Mouse (Mus musculus): ENCODE results near the gene Pfkp. TPM values are rescaled to one million over a fixed set of nuclear protein-coding genes. Genes with fewer than 3 reads are reported as not detected.

Gene Pfkp
- 15.2 and 18.7 TPM in 2 replicates for polyA plus RNA-seq (2016; fragmentation: Nextera tagmentation; extraction: Ambion mirVana)

DNA sequence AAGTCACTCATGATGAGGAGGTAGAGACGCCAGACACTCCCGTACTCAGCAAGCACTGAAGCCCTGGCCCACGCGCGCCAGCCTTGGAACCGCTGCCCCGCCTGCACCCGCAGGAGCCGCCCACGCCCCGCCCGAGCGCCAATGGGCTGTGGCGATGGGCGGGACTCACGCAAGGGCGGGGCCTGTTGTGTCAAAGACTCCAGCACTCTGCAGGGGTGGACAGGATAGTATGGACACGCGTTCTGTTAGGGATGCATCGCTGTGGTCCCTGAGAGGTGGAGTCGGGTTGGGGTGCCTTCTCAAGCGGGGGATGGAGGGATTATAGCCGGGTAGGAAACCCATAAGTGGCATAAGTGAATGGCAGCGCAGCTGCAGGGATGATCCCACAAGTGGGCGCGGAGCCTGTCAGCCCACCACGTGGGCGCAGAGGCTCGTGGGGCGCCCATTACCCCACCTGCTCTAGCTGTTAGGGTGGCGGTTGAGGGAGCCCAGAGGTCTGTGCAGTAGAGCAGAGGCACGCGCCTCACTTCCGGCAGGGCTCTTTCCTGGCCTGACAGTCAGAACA lies at the start of gene Pfkp:
Gene Pfkp (minus strand): TSS at position 109 of the 565 bp plus-strand sequence.
- Histone ChIP-seq H3K4me3 (peak within 1 kb of the TSS; percentile 50), H3K36me3 (no peaks in the 10 kb centered on the region), H3K9me3 (no peaks in the 10 kb centered on the region), H3K27me3 (peaks cover 9% of the 10 kb centered on the region; the same call in 1 of the 2 replicates), H3K27ac (no peak within 1 kb of the TSS), H3K4me2 (replicated peaks) (peak within 1 kb of the TSS; percentile 100), H3K9ac (peak within 1 kb of the TSS; percentile 58), H3K4me1 (peaks cover 8% of the 10 kb centered on the region)
- ATAC-seq (ENCODE audit: insufficient number of reproducible peaks, insufficient read depth, low FRiP score, low TSS enrichment), result peak; percentile 96
- WGBS, result 1% methylated on average over 34 of the region's 34 CpGs

DNA sequence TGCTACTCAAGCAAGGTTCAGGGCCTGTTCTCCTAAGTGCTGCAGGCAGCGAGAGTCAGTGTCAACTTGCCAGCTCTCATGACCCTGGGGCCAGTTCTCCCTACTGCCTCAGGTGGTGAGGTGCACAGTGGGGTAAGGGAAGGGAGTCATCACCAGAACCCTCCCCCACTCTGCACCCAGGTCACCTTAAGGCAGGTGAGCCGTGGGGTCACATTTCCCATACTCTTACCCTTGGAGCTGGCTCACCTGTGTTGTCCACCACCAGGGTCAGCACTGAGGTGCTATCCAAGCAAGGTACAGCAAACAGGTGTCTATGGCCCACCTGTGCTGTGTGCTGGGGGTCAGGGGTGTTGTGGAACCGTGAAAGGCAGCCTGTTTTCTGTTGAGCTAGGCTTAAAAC lies 42.0 kb upstream of the Pfkp start:
- no peaks in the 10 kb centered on the region for H3K9me3 ChIP-seq
- no peaks in the 10 kb centered on the region for H3K4me1 ChIP-seq
- no peaks in the 10 kb centered on the region for H3K27me3 ChIP-seq
- no peak for ATAC-seq (ENCODE audit: insufficient number of reproducible peaks, insufficient read depth, low FRiP score, low TSS enrichment)
- WGBS, result 75% methylated on average over 3 of the region's 3 CpGs
- no peak overlapping the region for H3K4me2 ChIP-seq (replicated peaks)
- no peak overlapping the region for H3K27ac ChIP-seq
- no peaks in the 10 kb centered on the region for H3K36me3 ChIP-seq
- H3K9ac ChIP-seq, result no peak overlapping the region
- no peak overlapping the region for H3K4me3 ChIP-seq

DNA sequence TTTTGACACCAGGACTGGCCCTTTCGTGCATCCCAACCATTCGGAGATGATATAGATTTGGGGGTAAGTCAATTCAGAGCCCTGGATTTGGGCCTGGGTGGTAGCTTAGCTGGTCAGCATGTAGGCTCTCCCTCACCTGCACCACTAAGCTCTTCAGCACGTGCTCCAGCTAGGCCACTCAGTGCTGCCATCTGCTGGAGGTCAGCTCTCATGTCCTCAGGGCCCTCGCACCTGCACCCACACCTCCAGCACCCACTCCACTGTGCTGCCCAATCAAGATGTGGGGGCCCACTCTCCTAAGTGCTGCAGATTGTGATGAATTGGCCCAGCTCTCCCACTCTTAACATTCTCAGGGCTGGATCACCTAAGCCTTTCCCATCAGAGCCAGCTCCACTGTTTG lies 41.4 kb upstream of the Pfkp start:
- Histone ChIP-seq H3K4me3 (no peak overlapping the region), H3K27ac (no peak overlapping the region), H3K9me3 (no peaks in the 10 kb centered on the region), H3K27me3 (no peaks in the 10 kb centered on the region), H3K4me2 (replicated peaks) (no peak overlapping the region), H3K9ac (no peak overlapping the region), H3K36me3 (no peaks in the 10 kb centered on the region), H3K4me1 (no peaks in the 10 kb centered on the region)
- 0 out of 2 replicates have a peak, but pooled peaks have one; percentile 29 for ATAC-seq (ENCODE audit: insufficient number of reproducible peaks, insufficient read depth, low FRiP score, low TSS enrichment)
- WGBS, result 66% methylated on average over 4 of the region's 4 CpGs

GRCm38 (mm10) chr13:6688790-6689433 lies 40.3 kb upstream of the Pfkp start:
- Histone ChIP-seq H3K9me3 (no peaks in the 10 kb centered on the region), H3K27ac (no peak overlapping the region), H3K36me3 (no peaks in the 10 kb centered on the region), H3K4me1 (no peaks in the 10 kb centered on the region), H3K9ac (no peak overlapping the region), H3K4me3 (no peak overlapping the region), H3K27me3 (no peaks in the 10 kb centered on the region), H3K4me2 (replicated peaks) (no peak overlapping the region)
- 50% methylated on average over 7 of the region's 7 CpGs for WGBS
- ATAC-seq (ENCODE audit: insufficient number of reproducible peaks, insufficient read depth, low FRiP score, low TSS enrichment), result no peak

DNA sequence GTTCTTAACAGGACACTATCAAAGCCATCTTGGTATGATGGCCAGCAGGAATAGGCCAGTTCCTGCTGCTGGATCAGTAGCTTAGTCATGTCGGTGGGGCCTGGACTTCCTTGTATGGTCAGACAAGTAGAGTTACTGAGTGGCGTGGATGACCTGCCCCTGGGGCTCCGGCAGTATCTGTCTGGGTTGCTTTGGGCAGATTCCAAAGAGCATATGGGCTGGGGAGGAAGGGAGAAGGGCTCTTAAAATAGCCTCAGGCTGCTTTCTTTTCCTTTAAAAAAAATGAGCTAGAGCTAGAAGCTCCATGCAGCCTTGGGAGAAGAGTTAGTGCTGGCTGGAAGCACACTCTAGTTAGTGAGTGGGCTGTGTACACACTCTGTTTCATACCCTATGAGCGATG lies 18.3 kb upstream of the Pfkp start:
- Histone ChIP-seq H3K27ac (no peak overlapping the region), H3K27me3 (no peaks in the 10 kb centered on the region), H3K4me1 (no peaks in the 10 kb centered on the region), H3K9me3 (no peaks in the 10 kb centered on the region), H3K4me3 (no peak overlapping the region), H3K4me2 (replicated peaks) (no peak overlapping the region), H3K9ac (no peak overlapping the region), H3K36me3 (no peaks in the 10 kb centered on the region)
- ATAC-seq (ENCODE audit: insufficient number of reproducible peaks, insufficient read depth, low FRiP score, low TSS enrichment), result no peak
- 75% methylated on average over 4 of the region's 4 CpGs for WGBS

- no peak for ATAC-seq (ENCODE audit: insufficient number of reproducible peaks, insufficient read depth, low FRiP score, low TSS enrichment)
- WGBS, result 76% methylated on average over 1 of the region's 1 CpGs
- no peak overlapping the region for H3K27ac ChIP-seq
Measured at GRCm38 (mm10) chr13:6665506-6665905, 16.9 kb upstream of the Pfkp start.

GRCm38 (mm10) chr13:6664216-6664615 lies 15.6 kb upstream of the Pfkp start:
- ATAC-seq (ENCODE audit: insufficient number of reproducible peaks, insufficient read depth, low FRiP score, low TSS enrichment), result no peak
- Histone ChIP-seq H3K4me1 (no peaks in the 10 kb centered on the region), H3K4me2 (replicated peaks) (no peak overlapping the region), H3K9ac (no peak overlapping the region), H3K27ac (no peak overlapping the region), H3K36me3 (no peaks in the 10 kb centered on the region), H3K4me3 (no peak overlapping the region), H3K27me3 (no peaks in the 10 kb centered on the region), H3K9me3 (no peaks in the 10 kb centered on the region; the same call in 1 of the 2 replicates)
- 67% methylated on average over 5 of the region's 5 CpGs for WGBS

More at GRCm38 (mm10) chr13:6665506-6665905, 16.9 kb upstream of the Pfkp start:
- Histone ChIP-seq H3K36me3 (no peaks in the 10 kb centered on the region), H3K4me3 (no peak overlapping the region), H3K4me1 (no peaks in the 10 kb centered on the region), H3K4me2 (replicated peaks) (no peak overlapping the region), H3K9me3 (no peaks in the 10 kb centered on the region; the same call in 1 of the 2 replicates), H3K9ac (no peak overlapping the region), H3K27me3 (no peaks in the 10 kb centered on the region)

GRCm38 (mm10) chr13:6659314-6659713 lies 10.7 kb upstream of the Pfkp start:
- H3K4me3 ChIP-seq, result no peak overlapping the region
- H3K27me3 ChIP-seq, result no peaks in the 10 kb centered on the region
- no peak overlapping the region for H3K4me2 ChIP-seq (replicated peaks)
- H3K9me3 ChIP-seq, result no peaks in the 10 kb centered on the region; the same call in 1 of the 2 replicates
- H3K27ac ChIP-seq, result no peak overlapping the region
- H3K36me3 ChIP-seq, result no peaks in the 10 kb centered on the region
- WGBS, result 78% methylated on average over 5 of the region's 6 CpGs
- ATAC-seq (ENCODE audit: insufficient number of reproducible peaks, insufficient read depth, low FRiP score, low TSS enrichment), result no peak
- H3K9ac ChIP-seq, result no peak overlapping the region
- H3K4me1 ChIP-seq, result no peaks in the 10 kb centered on the region

DNA sequence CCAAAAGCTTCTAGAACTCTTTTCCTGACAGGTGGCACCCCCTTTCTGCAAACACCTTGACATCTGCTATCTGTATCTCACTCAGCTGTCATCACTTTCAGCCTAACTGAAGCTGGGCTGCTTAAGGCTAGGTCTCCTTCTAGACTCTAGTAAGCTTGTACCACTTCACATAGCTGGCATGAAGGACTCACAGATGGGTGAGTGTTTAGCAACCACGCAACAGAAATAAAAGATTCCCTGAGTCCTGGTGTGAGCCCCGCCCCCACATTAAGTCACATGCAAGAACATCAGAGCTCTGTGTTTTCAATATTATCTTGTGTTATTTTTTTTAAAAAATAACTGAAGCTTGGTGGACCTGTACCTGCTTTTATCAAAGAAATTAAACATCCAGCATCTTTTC lies 8.7 kb upstream of the Pfkp start:
- H3K4me2 ChIP-seq (replicated peaks), result no peak overlapping the region
- H3K36me3 ChIP-seq, result no peaks in the 10 kb centered on the region
- no peaks in the 10 kb centered on the region; the same call in 1 of the 2 replicates for H3K9me3 ChIP-seq
- no peaks in the 10 kb centered on the region for H3K27me3 ChIP-seq
- no peak overlapping the region for H3K27ac ChIP-seq
- 81% methylated on average over 2 of the region's 2 CpGs for WGBS
- ATAC-seq (ENCODE audit: insufficient number of reproducible peaks, insufficient read depth, low FRiP score, low TSS enrichment), result no peak
- H3K4me1 ChIP-seq, result no peaks in the 10 kb centered on the region
- H3K9ac ChIP-seq, result no peak overlapping the region
- H3K4me3 ChIP-seq, result no peak overlapping the region

DNA sequence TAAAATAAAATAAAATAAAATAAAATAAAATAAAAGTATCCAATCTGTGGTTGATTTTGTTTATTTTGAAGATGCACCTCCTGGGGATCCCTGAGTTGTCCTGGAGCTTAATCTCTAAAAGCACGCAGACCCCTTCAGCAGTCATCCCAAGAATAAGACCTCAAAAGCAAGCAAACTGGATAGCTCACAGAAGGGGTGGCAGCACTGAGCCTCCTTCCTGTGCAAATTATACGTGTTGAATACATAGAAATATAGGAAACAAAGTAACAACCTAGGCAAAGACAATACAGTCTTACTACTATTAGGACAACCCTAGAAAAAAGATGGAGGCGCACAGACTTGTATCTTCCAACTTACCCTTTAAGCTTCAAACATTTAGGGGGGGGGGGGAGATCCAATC lies 965 bp upstream of the Pfkp start:
- Histone ChIP-seq H3K27me3 (peaks cover 9% of the 10 kb centered on the region; the same call in 1 of the 2 replicates), H3K9me3 (no peaks in the 10 kb centered on the region), H3K4me1 (peaks cover 8% of the 10 kb centered on the region), H3K4me3 (no peak overlapping the region), H3K9ac (no peak overlapping the region), H3K36me3 (no peaks in the 10 kb centered on the region), H3K4me2 (replicated peaks) (no peak overlapping the region), H3K27ac (no peak overlapping the region)
- 79% methylated on average over 3 of the region's 3 CpGs for WGBS
- ATAC-seq (ENCODE audit: insufficient number of reproducible peaks, insufficient read depth, low FRiP score, low TSS enrichment), result no peak

GRCm38 (mm10) chr13:6647992-6648668 lies 447 bp downstream of the Pfkp start:
- H3K4me1 ChIP-seq, result peaks cover 8% of the 10 kb centered on the region
- under 1% methylated on average over 28 of the region's 28 CpGs for WGBS
- peak; percentile 39; the same call in 1 of the 2 replicates for ATAC-seq (ENCODE audit: insufficient number of reproducible peaks, insufficient read depth, low FRiP score, low TSS enrichment)
- H3K4me2 ChIP-seq (replicated peaks), result peak overlapping the region; percentile 100
- H3K9me3 ChIP-seq, result no peaks in the 10 kb centered on the region
- peak overlapping the region; percentile 58 for H3K9ac ChIP-seq
- H3K36me3 ChIP-seq, result no peaks in the 10 kb centered on the region
- no peak overlapping the region for H3K27ac ChIP-seq
- H3K27me3 ChIP-seq, result peaks cover 9% of the 10 kb centered on the region; the same call in 1 of the 2 replicates
- peak overlapping the region; percentile 50 for H3K4me3 ChIP-seq

Measured in embryonic facial prominence, embryonic 12.5 days (tissue).